Mouse (Mus musculus) ES-Bruce4 (cell line): ENCODE results near the gene Tcf7l2.
A peak's percentile ranks its signal among the peaks of the same experiment; 100 is the strongest.

Experiments used
- CTCF ChIP-seq: IDR thresholded peaks from one replicate; pipeline ENCODE4 v1.8.1; 2011; ENCODE audit warnings: low read depth, low read length
- EP300 ChIP-seq: IDR thresholded peaks from 2 replicates; pipeline ENCODE4 v1.6.1; 2011; ENCODE audit warnings: low read depth, low read length; ENCODE audit not compliant: insufficient read depth

DNA sequence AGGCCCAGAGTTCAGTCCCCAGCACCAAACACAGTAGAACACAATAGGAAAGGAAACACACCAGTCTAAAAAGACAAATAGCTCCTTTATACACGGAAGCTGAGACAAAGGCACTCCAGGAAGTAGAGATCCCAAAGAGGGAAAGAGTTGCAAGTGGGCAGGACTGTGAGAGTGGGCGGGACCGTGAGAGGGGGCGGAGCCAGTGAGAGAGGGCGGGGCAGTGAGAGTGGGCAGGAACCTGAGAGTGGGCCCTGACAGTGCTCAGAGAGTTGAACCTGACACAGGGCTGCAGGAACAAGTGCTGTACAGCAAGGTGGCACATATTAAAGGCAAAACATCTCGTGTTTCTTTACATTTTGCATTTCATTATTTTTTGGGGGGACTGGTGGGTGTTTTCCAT lies 22.5 kb upstream of the Tcf7l2 start:
- TF ChIP-seq CTCF (no peak), EP300 (0 out of 2 replicates have a peak, but pooled peaks have one; percentile 19)
